Mouse (Mus musculus): Measurements from ENCODE around the gene Tbx6. TPM values are rescaled to one million over a fixed set of nuclear protein-coding genes. Genes with fewer than 3 reads are reported as not detected.

The Tbx6 gene
- polyA plus RNA-seq, 1 experiment from 2014 or later, result 0.51 TPM

DNA sequence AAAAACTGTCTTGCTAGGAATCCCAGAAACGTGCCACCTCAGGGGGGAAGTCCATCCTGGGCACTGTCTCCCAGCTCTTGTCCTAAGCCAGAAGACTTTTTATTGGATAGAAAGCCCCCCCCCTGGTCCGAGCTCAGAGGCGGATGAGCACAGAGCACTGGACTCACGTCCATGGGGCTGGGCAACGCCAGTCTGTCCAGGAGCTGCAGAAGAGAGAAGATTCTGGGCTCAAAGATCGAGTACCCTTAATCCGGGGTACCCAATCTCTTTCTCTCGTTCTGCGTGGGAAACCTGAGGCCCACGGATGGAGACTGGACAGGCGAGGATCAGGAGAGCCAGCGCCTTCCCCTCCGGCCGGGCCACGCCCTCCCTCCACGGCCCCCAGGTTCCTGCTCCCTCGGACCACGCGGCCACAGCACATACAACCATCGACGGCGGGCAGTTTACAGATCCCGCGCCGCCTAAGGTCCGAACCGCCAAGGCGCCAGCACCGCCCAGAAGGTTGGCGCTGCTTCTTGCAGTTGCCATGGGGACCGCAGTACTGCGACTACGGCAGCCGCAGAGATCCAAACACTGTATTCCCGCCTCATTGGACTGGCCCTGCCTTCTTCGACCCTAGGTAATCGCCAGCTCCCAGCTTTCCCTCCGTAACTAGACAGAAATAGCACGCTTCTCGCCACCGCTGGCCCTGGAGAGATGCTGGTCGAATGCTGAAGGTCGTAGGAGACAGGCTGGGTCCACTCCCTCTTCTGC lies 27.6 kb downstream of the Tbx6 start:
- WGBS, result under 1% methylated on average over 43 of the region's 43 CpGs

DNA sequence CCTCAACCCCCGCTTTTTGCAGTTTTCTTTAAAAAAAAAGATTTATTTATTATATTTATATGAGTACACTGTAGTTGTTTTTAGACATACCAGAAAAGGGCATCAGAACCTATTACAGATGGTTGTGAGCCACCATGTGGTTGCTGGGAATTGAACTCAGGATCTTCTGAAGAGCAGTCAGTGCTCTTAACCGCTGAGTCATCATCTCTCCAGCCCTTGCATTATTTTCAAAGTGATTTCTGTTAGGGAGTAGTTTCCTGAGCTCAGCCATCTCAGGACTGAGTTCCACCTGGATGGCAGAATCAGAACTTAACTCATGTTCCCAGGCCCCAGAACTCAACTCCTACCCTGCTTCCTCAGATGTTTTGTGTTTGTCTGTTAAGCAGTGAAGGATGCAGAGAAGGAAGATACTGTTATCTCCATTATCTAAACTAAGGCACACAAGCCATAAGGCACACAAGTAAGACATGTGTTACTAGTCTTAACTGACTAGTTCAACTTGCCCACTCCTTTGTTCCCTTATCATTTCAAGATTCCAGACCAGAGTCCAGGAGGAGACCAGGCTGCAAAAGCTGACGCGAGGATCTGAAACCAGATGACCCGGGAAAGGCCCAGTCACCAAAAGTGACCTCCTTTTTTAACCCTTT lies 28.6 kb downstream of the Tbx6 start:
- 53% methylated on average over 5 of the region's 5 CpGs for WGBS

More for the DNA sequence above, 27.6 kb downstream of the Tbx6 start:
- Histone ChIP-seq H3K27ac (peak overlapping the region; percentile 79), H3K36me3 (peaks cover 18% of the 10 kb centered on the region), H3K9me3 (replicated peaks) (no peaks in the 10 kb centered on the region), H3K4me2 (peak overlapping the region; percentile 89), H3K27me3 (no peaks in the 10 kb centered on the region), H3K4me1 (peaks cover 30% of the 10 kb centered on the region), H3K9ac (peak overlapping the region; percentile 84), H3K4me3 (replicated peaks) (peak overlapping the region; percentile 75)
- peak; percentile 96 for ATAC-seq (replicated peaks; ENCODE audit: low FRiP score)

DNA sequence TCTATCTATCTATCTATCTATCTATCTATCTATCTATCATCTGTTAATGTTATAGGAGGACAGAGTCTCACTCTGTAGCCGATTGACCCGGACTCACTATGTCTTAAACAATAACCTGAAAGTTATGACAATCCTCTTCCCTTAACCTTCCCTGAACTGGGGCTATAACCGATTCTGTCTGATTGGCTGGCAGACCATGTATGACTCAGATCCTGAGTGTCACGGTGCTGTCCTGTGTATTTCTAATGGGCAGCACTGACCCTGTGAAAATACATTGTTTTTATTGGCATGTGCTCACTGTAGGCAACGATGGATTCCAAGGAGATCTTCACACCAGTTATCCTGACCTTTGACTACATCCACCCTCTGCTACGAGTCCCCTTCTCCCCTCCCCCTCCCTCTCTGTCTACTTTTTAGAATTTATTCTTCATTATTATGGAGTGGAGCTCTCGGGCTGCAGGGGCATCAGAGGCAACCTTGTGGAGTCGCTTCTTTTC lies 34.5 kb downstream of the Tbx6 start:
- Histone ChIP-seq H3K4me2 (no peak overlapping the region), H3K36me3 (no peaks in the 10 kb centered on the region), H3K9me3 (replicated peaks) (no peaks in the 10 kb centered on the region), H3K27me3 (no peaks in the 10 kb centered on the region), H3K9ac (no peak overlapping the region), H3K4me1 (no peaks in the 10 kb centered on the region), H3K4me3 (replicated peaks) (no peak overlapping the region), H3K27ac (no peak overlapping the region)
- 58% methylated on average over 8 of the region's 8 CpGs for WGBS
- ATAC-seq (replicated peaks; ENCODE audit: low FRiP score), result no peak

More for the DNA sequence above, 28.6 kb downstream of the Tbx6 start:
- Histone ChIP-seq H3K27me3 (no peaks in the 10 kb centered on the region), H3K9ac (peak overlapping the region; percentile 84), H3K4me3 (replicated peaks) (peak overlapping the region; percentile 75; the same call in 1 of the 2 replicates), H3K9me3 (replicated peaks) (no peaks in the 10 kb centered on the region), H3K36me3 (peaks cover 13% of the 10 kb centered on the region), H3K4me2 (peak overlapping the region; percentile 89), H3K4me1 (peaks cover 30% of the 10 kb centered on the region), H3K27ac (peak overlapping the region; percentile 79)
- no peak for ATAC-seq (replicated peaks; ENCODE audit: low FRiP score)

DNA sequence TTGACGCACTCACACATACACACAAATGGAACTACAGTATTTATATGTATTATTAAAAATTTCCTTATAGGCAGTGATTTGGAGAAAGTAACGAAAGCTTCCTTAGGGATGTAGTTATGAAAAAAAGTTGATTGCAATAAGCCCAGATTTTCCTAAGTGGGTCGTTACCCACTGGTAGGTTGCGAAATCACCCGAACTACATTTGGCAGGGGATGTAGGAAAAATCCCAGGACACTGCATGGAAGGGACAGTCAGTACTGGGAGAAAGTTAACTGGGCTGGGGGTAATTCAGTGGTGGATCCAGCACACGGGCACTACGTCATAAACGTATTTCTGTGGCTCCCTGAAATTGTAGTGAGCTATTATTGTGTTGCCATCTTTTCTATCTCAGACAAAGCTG lies 35.2 kb downstream of the Tbx6 start:
- no peak overlapping the region for H3K4me2 ChIP-seq
- H3K9me3 ChIP-seq (replicated peaks), result no peaks in the 10 kb centered on the region
- H3K27ac ChIP-seq, result no peak overlapping the region
- H3K4me1 ChIP-seq, result no peaks in the 10 kb centered on the region
- H3K36me3 ChIP-seq, result no peaks in the 10 kb centered on the region
- 0 out of 2 replicates have a peak, but pooled peaks cover 2% of the 10 kb centered on the region for H3K27me3 ChIP-seq
- ATAC-seq (replicated peaks; ENCODE audit: low FRiP score), result no peak
- H3K9ac ChIP-seq, result no peak overlapping the region
- 85% methylated on average over 8 of the region's 8 CpGs for WGBS
- no peak overlapping the region for H3K4me3 ChIP-seq (replicated peaks)

- no peak overlapping the region for H3K9ac ChIP-seq
- peaks cover 8% of the 10 kb centered on the region for H3K27me3 ChIP-seq
- no peaks in the 10 kb centered on the region for H3K9me3 ChIP-seq (replicated peaks)
- WGBS, result 89% methylated on average over 7 of the region's 7 CpGs
- H3K36me3 ChIP-seq, result no peaks in the 10 kb centered on the region
- no peak overlapping the region for H3K4me2 ChIP-seq
- ATAC-seq (replicated peaks; ENCODE audit: low FRiP score), result no peak
- H3K4me1 ChIP-seq, result peaks cover 7% of the 10 kb centered on the region
- H3K27ac ChIP-seq, result no peak overlapping the region
- H3K4me3 ChIP-seq (replicated peaks), result no peak overlapping the region
Measured at GRCm38 (mm10) chr7:126817595-126817994, 36.3 kb downstream of the Tbx6 start.

DNA sequence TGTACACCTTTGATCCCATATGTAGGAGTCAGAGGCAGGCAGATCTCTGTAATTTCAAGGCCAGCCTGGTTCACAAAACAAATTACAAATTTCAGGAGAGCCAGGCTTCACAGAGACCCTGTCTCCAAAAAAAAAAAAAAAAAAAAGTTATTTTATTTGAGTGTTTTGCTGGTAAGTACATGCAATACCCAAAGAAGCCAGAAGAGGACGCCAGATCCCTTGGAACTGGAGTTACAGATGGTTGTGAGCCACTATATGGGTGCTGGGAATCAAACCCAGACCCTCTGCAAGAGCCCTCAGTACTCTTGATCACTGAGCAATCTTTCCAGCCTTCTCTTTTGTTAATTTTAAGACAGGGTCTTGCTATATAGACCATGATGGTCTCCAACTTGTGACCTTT lies 37.5 kb downstream of the Tbx6 start:
- Histone ChIP-seq H3K4me1 (peaks cover 16% of the 10 kb centered on the region), H3K36me3 (no peaks in the 10 kb centered on the region), H3K27me3 (peaks cover 18% of the 10 kb centered on the region), H3K9me3 (replicated peaks) (no peaks in the 10 kb centered on the region), H3K4me2 (no peak overlapping the region), H3K27ac (no peak overlapping the region), H3K4me3 (replicated peaks) (no peak overlapping the region), H3K9ac (no peak overlapping the region)
- 39% methylated on average over 1 of the region's 1 CpGs for WGBS
- ATAC-seq (replicated peaks; ENCODE audit: low FRiP score), result no peak

DNA sequence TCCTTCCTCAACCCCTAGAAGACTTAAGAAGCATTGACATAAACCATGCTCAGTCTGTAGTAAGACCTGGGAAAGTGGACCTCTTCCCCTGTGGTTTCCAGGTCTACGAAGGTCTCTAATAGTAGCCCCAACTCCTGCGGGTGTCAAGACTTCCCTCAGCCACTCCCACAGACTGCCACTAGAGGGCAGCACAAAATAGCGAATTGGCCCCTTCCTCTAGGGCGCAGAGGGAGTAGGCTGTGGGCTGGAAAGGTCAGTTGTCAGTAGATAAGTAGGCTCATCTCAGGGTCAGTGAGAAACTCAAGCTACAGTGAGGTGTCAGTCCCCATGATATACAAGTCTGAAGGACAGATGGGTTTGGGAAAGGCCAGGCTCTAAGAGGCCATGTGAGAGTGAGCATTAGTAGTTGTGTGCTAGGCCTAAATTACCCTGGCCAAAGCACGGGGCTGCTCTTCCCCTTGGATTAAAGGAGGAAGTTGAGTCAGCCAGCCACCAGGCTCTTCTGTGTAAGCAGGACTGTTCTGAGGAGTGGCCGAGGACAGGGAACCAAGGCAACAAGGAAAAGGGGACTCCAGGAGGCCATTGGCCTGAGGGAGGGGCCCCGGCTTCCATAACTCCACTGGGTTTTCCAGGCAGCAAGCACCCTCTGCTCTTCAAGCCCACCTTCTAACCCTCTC lies 40.7 kb downstream of the Tbx6 start:
- Histone ChIP-seq H3K4me3 (replicated peaks) (no peak overlapping the region), H3K4me1 (peaks cover 16% of the 10 kb centered on the region), H3K27ac (no peak overlapping the region), H3K9me3 (replicated peaks) (no peaks in the 10 kb centered on the region), H3K36me3 (no peaks in the 10 kb centered on the region), H3K9ac (no peak overlapping the region), H3K4me2 (no peak overlapping the region), H3K27me3 (peaks cover 36% of the 10 kb centered on the region)
- 0 out of 2 replicates have a peak, but pooled peaks have one; percentile 17 for ATAC-seq (replicated peaks; ENCODE audit: low FRiP score)
- WGBS, result 22% methylated on average over 7 of the region's 7 CpGs

DNA sequence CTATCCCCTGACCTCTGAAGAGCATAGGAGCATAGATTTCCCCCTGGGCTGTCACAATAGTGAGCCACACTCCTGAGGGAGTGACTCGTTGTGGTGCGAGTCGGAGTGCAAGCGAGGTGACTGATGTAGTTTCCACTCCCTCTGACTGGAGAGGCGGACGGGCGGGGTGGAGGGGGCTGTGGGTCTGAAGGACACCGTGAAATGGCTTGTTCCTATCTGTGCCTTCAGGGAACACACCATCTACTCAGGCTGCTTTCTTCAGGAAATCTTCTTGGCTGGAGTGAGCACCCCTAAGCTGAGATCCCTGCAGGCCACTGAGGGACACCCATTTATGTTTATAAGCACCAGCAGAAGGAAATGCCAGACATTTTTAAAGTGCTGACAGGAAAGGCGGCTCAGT lies 41.5 kb downstream of the Tbx6 start:
- no peaks in the 10 kb centered on the region for H3K9me3 ChIP-seq (replicated peaks)
- no peaks in the 10 kb centered on the region for H3K36me3 ChIP-seq
- H3K4me2 ChIP-seq, result peak overlapping the region; percentile 61
- H3K27me3 ChIP-seq, result peaks cover 36% of the 10 kb centered on the region
- H3K27ac ChIP-seq, result no peak overlapping the region
- peaks cover 16% of the 10 kb centered on the region for H3K4me1 ChIP-seq
- peak overlapping the region; percentile 36; the same call in 1 of the 2 replicates for H3K4me3 ChIP-seq (replicated peaks)
- ATAC-seq (replicated peaks; ENCODE audit: low FRiP score), result no peak
- WGBS, result 15% methylated on average over 9 of the region's 9 CpGs
- no peak overlapping the region for H3K9ac ChIP-seq

GRCm38 (mm10) chr7:126823202-126823711 lies 42.0 kb downstream of the Tbx6 start:
- no peak overlapping the region for H3K27ac ChIP-seq
- H3K9me3 ChIP-seq (replicated peaks), result no peaks in the 10 kb centered on the region
- H3K4me3 ChIP-seq (replicated peaks), result peak overlapping the region; percentile 36
- no peak overlapping the region for H3K9ac ChIP-seq
- H3K27me3 ChIP-seq, result peaks cover 36% of the 10 kb centered on the region
- no peaks in the 10 kb centered on the region for H3K36me3 ChIP-seq
- H3K4me2 ChIP-seq, result peak overlapping the region; percentile 61
- 1% methylated on average over 16 of the region's 19 CpGs for WGBS
- peaks cover 16% of the 10 kb centered on the region for H3K4me1 ChIP-seq
- no peak; the same call in 1 of the 2 replicates for ATAC-seq (replicated peaks; ENCODE audit: low FRiP score)

GRCm38 (mm10) chr7:126823940-126824339 lies 42.7 kb downstream of the Tbx6 start:
- H3K4me3 ChIP-seq (replicated peaks), result no peak overlapping the region

GRCm38 (mm10) chr7:126825403-126825802 lies 44.1 kb downstream of the Tbx6 start:
- H3K9me3 ChIP-seq (replicated peaks), result no peaks in the 10 kb centered on the region
- H3K9ac ChIP-seq, result no peak overlapping the region
- no peak overlapping the region for H3K4me3 ChIP-seq (replicated peaks)
- 31% methylated on average over 8 of the region's 8 CpGs for WGBS
- peaks cover 45% of the 10 kb centered on the region for H3K27me3 ChIP-seq
- no peaks in the 10 kb centered on the region for H3K36me3 ChIP-seq
- H3K4me2 ChIP-seq, result no peak overlapping the region
- H3K27ac ChIP-seq, result no peak overlapping the region
- peaks cover 16% of the 10 kb centered on the region for H3K4me1 ChIP-seq
- no peak for ATAC-seq (replicated peaks; ENCODE audit: low FRiP score)

More at GRCm38 (mm10) chr7:126823940-126824339, 42.7 kb downstream of the Tbx6 start:
- Histone ChIP-seq H3K36me3 (no peaks in the 10 kb centered on the region), H3K9me3 (replicated peaks) (no peaks in the 10 kb centered on the region), H3K27ac (no peak overlapping the region), H3K9ac (no peak overlapping the region), H3K4me2 (no peak overlapping the region), H3K27me3 (peaks cover 36% of the 10 kb centered on the region), H3K4me1 (peaks cover 16% of the 10 kb centered on the region)
- no peak for ATAC-seq (replicated peaks; ENCODE audit: low FRiP score)
- 18% methylated on average over 10 of the region's 10 CpGs for WGBS

Measured in kidney, embryonic 15.5 days (tissue).